Mouse (Mus musculus): Measurements from ENCODE around the gene Fam136a. TPM values are rescaled to one million over a fixed set of nuclear protein-coding genes. Genes with fewer than 3 reads are reported as not detected.
A peak's percentile ranks its signal among the peaks of the same experiment; 100 is the strongest.

Gene Fam136a
- polyA plus RNA-seq, 1 experiment: 56.0 TPM

GRCm38 (mm10) chr6:86370093-86370713 is 4.8 kb downstream of the Fam136a start:
- Histone ChIP-seq H3K36me3 (ENCODE audit: control insufficient read depth, insufficient read depth, low read length, poor library complexity, severe bottlenecking) (peaks cover 23% of the 10 kb centered on the region), H3K27ac (ENCODE audit: insufficient read depth, low read length) (peak overlapping the region; percentile 7; the same call in 1 of the 2 replicates), H3K4me3 (ENCODE audit: low read depth, low read length) (peak overlapping the region; percentile 96), H3K27me3 (ENCODE audit: control insufficient read depth, insufficient read depth, low read length, poor library complexity, severe bottlenecking) (no peaks in the 10 kb centered on the region), H3K9ac (ENCODE audit: low read depth, poor library complexity, severe bottlenecking) (peak overlapping the region; percentile 87), H3K9me3 (replicated peaks; ENCODE audit: control insufficient read depth, insufficient read depth, low read length, poor library complexity, severe bottlenecking) (no peaks in the 10 kb centered on the region), H3K4me1 (ENCODE audit: control insufficient read depth, insufficient read depth, low read length) (no peaks in the 10 kb centered on the region)
- TF ChIP-seq POLR2A (IDR thresholded peaks at IDR 0.05; ENCODE audit: insufficient read depth, low read length) (no peak), CTCF (IDR thresholded peaks at IDR 0.05; ENCODE audit: low read depth, low read length) (no peak), EP300 (IDR thresholded peaks at IDR 0.05; ENCODE audit: insufficient read depth, low read depth, low read length) (no peak)

GRCm38 (mm10) chr6:86370764-86371339 is 5.4 kb downstream of the Fam136a start, which contains the start of gene Snrpg:
Snrpg (plus strand) TSS chr6:86371304.
- Histone ChIP-seq H3K4me1 (ENCODE audit: control insufficient read depth, insufficient read depth, low read length) (no peaks in the 10 kb centered on the region), H3K36me3 (ENCODE audit: control insufficient read depth, insufficient read depth, low read length, poor library complexity, severe bottlenecking) (peaks cover 26% of the 10 kb centered on the region), H3K27me3 (ENCODE audit: control insufficient read depth, insufficient read depth, low read length, poor library complexity, severe bottlenecking) (no peaks in the 10 kb centered on the region), H3K4me3 (ENCODE audit: low read depth, low read length) (peak within 1 kb of the TSS; percentile 96), H3K9me3 (replicated peaks; ENCODE audit: control insufficient read depth, insufficient read depth, low read length, poor library complexity, severe bottlenecking) (no peaks in the 10 kb centered on the region), H3K27ac (ENCODE audit: insufficient read depth, low read length) (peak within 1 kb of the TSS; percentile 7; the same call in 1 of the 2 replicates), H3K9ac (ENCODE audit: low read depth, poor library complexity, severe bottlenecking) (peak within 1 kb of the TSS; percentile 87)
- no peak for TF ChIP-seq CTCF (IDR thresholded peaks at IDR 0.05; ENCODE audit: low read depth, low read length)
- TF ChIP-seq EP300 (IDR thresholded peaks at IDR 0.05; ENCODE audit: insufficient read depth, low read depth, low read length): no peak
- no peak for TF ChIP-seq POLR2A (IDR thresholded peaks at IDR 0.05; ENCODE audit: insufficient read depth, low read length)

- H3K27ac ChIP-seq (ENCODE audit: insufficient read depth, low read length): no peak overlapping the region
- peaks cover 31% of the 10 kb centered on the region for H3K36me3 ChIP-seq (ENCODE audit: control insufficient read depth, insufficient read depth, low read length, poor library complexity, severe bottlenecking)
- no peaks in the 10 kb centered on the region for H3K9me3 ChIP-seq (replicated peaks; ENCODE audit: control insufficient read depth, insufficient read depth, low read length, poor library complexity, severe bottlenecking)
- H3K4me3 ChIP-seq (ENCODE audit: low read depth, low read length): peak overlapping the region; percentile 96
- no peaks in the 10 kb centered on the region for H3K4me1 ChIP-seq (ENCODE audit: control insufficient read depth, insufficient read depth, low read length)
- no peaks in the 10 kb centered on the region for H3K27me3 ChIP-seq (ENCODE audit: control insufficient read depth, insufficient read depth, low read length, poor library complexity, severe bottlenecking)
- TF ChIP-seq POLR2A (IDR thresholded peaks at IDR 0.05; ENCODE audit: insufficient read depth, low read length): peak; percentile 78
- 0 out of 2 replicates have a peak, but pooled peaks have one; percentile 16 for TF ChIP-seq EP300 (IDR thresholded peaks at IDR 0.05; ENCODE audit: insufficient read depth, low read depth, low read length)
- no peak for TF ChIP-seq CTCF (IDR thresholded peaks at IDR 0.05; ENCODE audit: low read depth, low read length)
- H3K9ac ChIP-seq (ENCODE audit: low read depth, poor library complexity, severe bottlenecking): peak overlapping the region; percentile 87
Measured at GRCm38 (mm10) chr6:86371340-86371911, 6.0 kb downstream of the Fam136a start.

- H3K9ac ChIP-seq (ENCODE audit: low read depth, poor library complexity, severe bottlenecking): peak overlapping the region; percentile 87
- no peak overlapping the region for H3K27ac ChIP-seq (ENCODE audit: insufficient read depth, low read length)
- no peak for TF ChIP-seq CTCF (IDR thresholded peaks at IDR 0.05; ENCODE audit: low read depth, low read length)
- TF ChIP-seq POLR2A (IDR thresholded peaks at IDR 0.05; ENCODE audit: insufficient read depth, low read length): no peak
- no peak for TF ChIP-seq EP300 (IDR thresholded peaks at IDR 0.05; ENCODE audit: insufficient read depth, low read depth, low read length)
- peaks cover 37% of the 10 kb centered on the region for H3K36me3 ChIP-seq (ENCODE audit: control insufficient read depth, insufficient read depth, low read length, poor library complexity, severe bottlenecking)
- no peaks in the 10 kb centered on the region for H3K4me1 ChIP-seq (ENCODE audit: control insufficient read depth, insufficient read depth, low read length)
- peak overlapping the region; percentile 96 for H3K4me3 ChIP-seq (ENCODE audit: low read depth, low read length)
- no peaks in the 10 kb centered on the region for H3K27me3 ChIP-seq (ENCODE audit: control insufficient read depth, insufficient read depth, low read length, poor library complexity, severe bottlenecking)
- H3K9me3 ChIP-seq (replicated peaks; ENCODE audit: control insufficient read depth, insufficient read depth, low read length, poor library complexity, severe bottlenecking): no peaks in the 10 kb centered on the region
Measured at GRCm38 (mm10) chr6:86371950-86372516, 6.6 kb downstream of the Fam136a start.

GRCm38 (mm10) chr6:86373556-86373955 is 8.1 kb downstream of the Fam136a start:
- H3K27ac ChIP-seq (ENCODE audit: insufficient read depth, low read length): no peak overlapping the region
- peaks cover 44% of the 10 kb centered on the region for H3K36me3 ChIP-seq (ENCODE audit: control insufficient read depth, insufficient read depth, low read length, poor library complexity, severe bottlenecking)
- H3K9me3 ChIP-seq (replicated peaks; ENCODE audit: control insufficient read depth, insufficient read depth, low read length, poor library complexity, severe bottlenecking): no peaks in the 10 kb centered on the region
- no peak overlapping the region for H3K4me3 ChIP-seq (ENCODE audit: low read depth, low read length)
- no peak for TF ChIP-seq CTCF (IDR thresholded peaks at IDR 0.05; ENCODE audit: low read depth, low read length)
- TF ChIP-seq POLR2A (IDR thresholded peaks at IDR 0.05; ENCODE audit: insufficient read depth, low read length): no peak
- TF ChIP-seq EP300 (IDR thresholded peaks at IDR 0.05; ENCODE audit: insufficient read depth, low read depth, low read length): no peak
- no peak overlapping the region for H3K9ac ChIP-seq (ENCODE audit: low read depth, poor library complexity, severe bottlenecking)
- no peaks in the 10 kb centered on the region for H3K4me1 ChIP-seq (ENCODE audit: control insufficient read depth, insufficient read depth, low read length)
- H3K27me3 ChIP-seq (ENCODE audit: control insufficient read depth, insufficient read depth, low read length, poor library complexity, severe bottlenecking): no peaks in the 10 kb centered on the region

All from ES-Bruce4 (cell line).